Mouse (Mus musculus) stomach, postnatal 0 days (tissue): ENCODE data around the gene Gemin6. TPM values are rescaled to one million over a fixed set of nuclear protein-coding genes. Genes with fewer than 3 reads are reported as not detected.
"Not testable (repeated sequence)": the region's sequence is repeated elsewhere in the genome, so short reads cannot be mapped to it uniquely, and the experiment has no call there.

Experiments used
- ATAC-seq: fragments of 200-750 bp; cut with Nextera tagmentation; 2 replicates; pipeline ENCODE4 v1.8.0; 2017; ENCODE audit not compliant: low FRiP score, low TSS enrichment
- DNase-seq: peaks from one replicate; pipeline ENCODE4 v3.0.0-alpha.2; 2016; ENCODE audit warnings: low spot score
- H3K27ac ChIP-seq: fragments of 300-500 bp; sonication (generic); replicated peaks from 2 replicates; pipeline ENCODE4 v1.5.1; 2014; ENCODE audit warnings: mild to moderate bottlenecking, control low read depth
- H3K27me3 ChIP-seq: fragments of 300-500 bp; sonication (generic); 2 replicates; pipeline ENCODE4 v1.6.1; 2014; ENCODE audit warnings: low read length; ENCODE audit not compliant: control insufficient read depth, insufficient read depth
- H3K36me3 ChIP-seq: fragments of 300-500 bp; sonication (generic); 2 replicates; pipeline ENCODE4 v1.6.1; 2014; ENCODE audit warnings: low read length, mixed read lengths; ENCODE audit not compliant: control insufficient read depth, insufficient read depth
- H3K4me1 ChIP-seq: fragments of 300-500 bp; sonication (generic); replicated peaks from 2 replicates; pipeline ENCODE4 v1.6.1; 2014; ENCODE audit warnings: antibody characterized with exemption; ENCODE audit not compliant: control insufficient read depth, insufficient read depth
- H3K4me2 ChIP-seq: fragments of 300-500 bp; sonication (generic); replicated peaks from 2 replicates; pipeline ENCODE4 v1.6.1; 2014; ENCODE audit warnings: low read depth, mild to moderate bottlenecking, control low read depth, moderate library complexity
- H3K4me3 ChIP-seq: fragments of 300-500 bp; sonication (generic); 2 replicates; pipeline ENCODE4 v1.5.1; 2014; ENCODE audit warnings: low read depth, low read length, control low read depth
- H3K9ac ChIP-seq: fragments of 300-500 bp; sonication (generic); 2 replicates; pipeline ENCODE4 v1.6.1; 2014; ENCODE audit warnings: mild to moderate bottlenecking, low read length, control low read depth, mixed read lengths
- H3K9me3 ChIP-seq: fragments of 300-500 bp; sonication (generic); 2 replicates; pipeline ENCODE4 v1.6.1; 2016; ENCODE audit warnings: low read length; ENCODE audit not compliant: control insufficient read depth
- CTCF ChIP-seq: IDR thresholded peaks from 2 replicates; pipeline ENCODE4 v1.5.1; 2016; ENCODE audit warnings: antibody characterized with exemption, low read depth, mild to moderate bottlenecking, moderate library complexity
- EP300 ChIP-seq: optimal IDR thresholded peaks from 2 replicates; pipeline ENCODE3; 2016; ENCODE audit warnings: antibody characterized with exemption
- WGBS: fragments of 180-500 bp; shearing (Covaris S2); extraction: QIAGEN DNeasy Blood & Tissue Kit; methylation state at CpG from one replicate; pipeline ENCODE4 v1.1.7; 2014; 5-methylcytosine and 5-hydroxymethylcytosine counted together
- polyA plus RNA-seq: library from polyadenylated mRNA; unstranded; fragments of >200 nt; fragmentation: Nextera tagmentation; extraction: Ambion mirVana; gene quantifications from 2 replicates; pipeline ENCODE4 v1.2.1, GENCODE M21; 2015

Gemin6 gene
- polyA plus RNA-seq, 1 experiment from 2014 or later: 17.8 TPM

DNA sequence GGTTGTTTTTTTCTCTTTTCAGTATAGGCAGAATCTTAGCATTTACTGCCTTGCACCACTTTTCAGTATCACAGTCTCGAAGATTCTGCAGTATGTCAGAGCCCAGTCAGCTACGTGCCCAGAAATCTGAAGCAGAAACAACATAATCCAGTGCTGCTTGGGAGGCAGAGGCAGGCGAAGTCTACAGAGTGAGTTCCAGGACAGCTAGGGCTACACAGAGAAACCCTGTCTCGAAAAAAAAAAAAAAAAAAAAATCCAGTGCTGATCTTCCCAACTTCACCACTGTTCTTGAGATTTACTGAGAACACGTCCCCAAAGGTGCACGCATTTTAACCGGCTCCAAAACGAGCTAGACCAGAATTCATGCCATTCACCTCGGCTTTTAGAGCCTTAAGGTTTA lies 412 bp upstream of the Gemin6 start:
- Histone ChIP-seq H3K9ac (peak overlapping the region; percentile 72; the same call in 1 of the 2 replicates), H3K27me3 (no peaks in the 10 kb centered on the region), H3K36me3 (no peaks in the 10 kb centered on the region), H3K4me1 (no peaks in the 10 kb centered on the region), H3K4me3 (peak overlapping the region; percentile 59), H3K9me3 (no peaks in the 10 kb centered on the region), H3K4me2 (peak overlapping the region; percentile 61), H3K27ac (peak overlapping the region; percentile 84)
- ATAC-seq (peak; percentile 31; the same call in 1 of the 2 replicates), DNase-seq (no peak)
- WGBS: 4% methylated on average over 9 of the region's 9 CpGs
- TF ChIP-seq EP300: no peak
- TF ChIP-seq CTCF: no peak

DNA sequence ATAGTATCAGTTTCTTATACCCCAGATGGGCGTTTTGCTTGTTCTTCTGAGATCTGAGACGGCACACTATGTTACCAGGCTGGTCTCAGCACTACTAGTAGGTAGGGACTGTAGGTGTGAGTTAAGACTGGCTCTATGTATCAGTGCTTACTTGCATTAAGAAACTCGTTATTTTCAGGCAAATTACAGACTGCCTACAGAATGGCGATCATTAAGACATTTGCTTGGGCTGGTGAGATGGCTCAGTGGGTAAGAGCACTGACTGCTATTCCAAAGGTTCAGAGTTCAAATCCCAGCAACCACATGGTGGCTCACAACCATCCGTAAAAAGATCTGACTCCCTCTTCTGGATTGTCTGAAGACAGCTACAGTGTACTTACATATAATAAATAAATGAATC lies 901 bp downstream of the Gemin6 start:
- H3K9ac ChIP-seq, H3K9me3 ChIP-seq, H3K36me3 ChIP-seq, H3K27me3 ChIP-seq, DNase-seq, ATAC-seq, H3K4me1 ChIP-seq, H3K27ac ChIP-seq: not testable (repeated sequence)
- WGBS: 41% methylated on average over 4 of the region's 5 CpGs
- H3K4me2 ChIP-seq: peak overlapping the region; percentile 61
- H3K4me3 ChIP-seq: peak overlapping the region; percentile 59

DNA sequence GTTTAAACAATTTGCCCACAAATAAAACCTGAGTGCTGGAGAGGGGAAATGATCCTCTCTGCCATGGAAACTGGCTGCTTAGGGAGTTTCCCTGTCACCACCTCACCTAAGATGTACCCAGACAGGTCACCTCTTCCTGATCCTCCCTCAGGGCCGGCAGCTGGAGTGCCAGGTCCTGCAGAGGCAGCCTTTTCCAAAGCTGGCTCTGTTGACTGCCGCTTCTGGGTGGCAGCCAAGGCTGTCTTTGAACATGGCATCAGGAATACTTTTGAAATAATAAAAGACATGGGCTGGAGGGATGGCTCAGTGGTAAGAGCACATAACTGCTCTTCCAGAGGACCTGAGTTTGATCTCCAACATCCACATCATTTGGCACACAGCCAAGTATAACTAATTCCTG lies 5.2 kb downstream of the Gemin6 start:
- no peak for DNase-seq
- H3K4me2 ChIP-seq: no peak overlapping the region
- no peaks in the 10 kb centered on the region for H3K4me1 ChIP-seq
- no peak overlapping the region for H3K4me3 ChIP-seq
- H3K9me3 ChIP-seq: no peaks in the 10 kb centered on the region
- H3K9ac ChIP-seq: no peak overlapping the region
- no peaks in the 10 kb centered on the region for H3K36me3 ChIP-seq
- TF ChIP-seq EP300 (no peak), CTCF (no peak)
- no peak for ATAC-seq
- H3K27me3 ChIP-seq: no peaks in the 10 kb centered on the region
- H3K27ac ChIP-seq: no peak overlapping the region
- 75% methylated on average over 2 of the region's 2 CpGs for WGBS

DNA sequence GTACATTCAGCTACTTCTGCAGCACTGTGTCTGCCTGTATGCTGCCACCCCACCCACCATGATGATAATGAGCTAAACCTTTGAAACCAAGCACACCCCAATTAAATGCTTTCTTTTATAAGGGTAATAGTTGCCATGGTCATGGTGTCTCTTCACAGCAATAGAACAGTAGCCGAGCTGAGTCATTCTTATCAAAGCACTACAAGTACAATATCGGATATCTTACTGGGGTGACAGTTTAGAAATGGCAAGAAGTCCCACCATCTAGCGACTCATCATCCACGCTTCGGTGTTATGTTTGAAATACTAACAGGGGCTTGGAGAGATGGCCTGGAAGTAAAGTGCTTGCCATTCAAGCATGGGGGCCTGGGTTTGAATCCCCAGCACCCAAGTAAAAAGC lies 9.6 kb downstream of the Gemin6 start:
- WGBS: 92% methylated on average over 5 of the region's 5 CpGs
- no peak overlapping the region for H3K4me3 ChIP-seq
- H3K36me3 ChIP-seq: 0 out of 2 replicates have a peak, but pooled peaks cover 3% of the 10 kb centered on the region
- H3K27me3 ChIP-seq: no peaks in the 10 kb centered on the region
- TF ChIP-seq EP300: no peak
- no peak for TF ChIP-seq CTCF
- no peak for ATAC-seq
- DNase-seq: no peak
- H3K4me2 ChIP-seq: no peak overlapping the region
- no peaks in the 10 kb centered on the region for H3K4me1 ChIP-seq
- H3K9ac ChIP-seq: no peak overlapping the region
- H3K27ac ChIP-seq: no peak overlapping the region
- no peaks in the 10 kb centered on the region for H3K9me3 ChIP-seq

DNA sequence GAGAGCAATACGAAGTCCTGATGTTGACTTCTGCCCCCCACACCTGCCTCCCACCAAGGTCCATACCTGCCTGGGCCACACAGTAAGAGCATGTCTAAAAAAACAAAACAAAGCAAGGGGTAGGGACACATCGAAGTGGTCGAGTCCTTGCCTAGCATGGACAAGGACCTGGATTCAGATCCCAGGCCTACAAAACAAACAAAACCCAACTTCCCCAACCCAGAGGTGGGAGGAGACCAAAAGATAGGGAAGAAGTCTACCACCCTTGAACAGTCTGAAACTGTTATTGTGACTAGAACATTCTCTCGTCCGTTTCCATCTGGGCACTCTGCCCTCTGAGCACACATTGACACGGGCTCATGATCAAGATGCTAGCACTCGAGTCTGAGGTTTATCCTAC lies 10.1 kb downstream of the Gemin6 start:
- peaks cover 7% of the 10 kb centered on the region; the same call in 1 of the 2 replicates for H3K36me3 ChIP-seq
- H3K4me3 ChIP-seq: no peak overlapping the region
- TF ChIP-seq CTCF (no peak), EP300 (no peak)
- 74% methylated on average over 7 of the region's 7 CpGs for WGBS
- H3K27ac ChIP-seq: no peak overlapping the region
- H3K4me1 ChIP-seq: no peaks in the 10 kb centered on the region
- no peak overlapping the region for H3K9ac ChIP-seq
- H3K27me3 ChIP-seq: no peaks in the 10 kb centered on the region
- DNase-seq: no peak
- no peaks in the 10 kb centered on the region for H3K9me3 ChIP-seq
- no peak overlapping the region for H3K4me2 ChIP-seq
- no peak for ATAC-seq

DNA sequence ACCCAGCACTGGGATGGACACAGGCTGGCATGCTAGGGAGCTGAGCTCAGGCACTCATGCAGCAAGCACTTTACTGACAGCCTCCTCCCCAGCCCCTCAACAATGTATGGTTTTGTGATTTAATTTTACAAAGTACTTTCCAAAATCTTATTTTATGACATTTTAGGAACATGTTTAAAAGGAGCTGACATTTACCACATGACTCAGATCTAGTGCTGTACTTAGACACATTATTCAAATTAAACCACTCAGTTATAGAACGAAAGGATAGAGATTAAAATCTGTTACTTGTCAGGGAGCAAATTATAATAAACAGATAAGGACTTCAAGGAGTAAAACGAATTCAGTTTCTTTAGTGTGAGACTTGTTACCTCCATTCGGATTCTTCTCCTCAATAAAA lies 11.2 kb downstream of the Gemin6 start:
- Histone ChIP-seq H3K4me3 (no peak overlapping the region), H3K27me3 (no peaks in the 10 kb centered on the region), H3K9me3 (no peaks in the 10 kb centered on the region), H3K4me1 (no peaks in the 10 kb centered on the region), H3K9ac (no peak overlapping the region), H3K4me2 (no peak overlapping the region), H3K27ac (no peak overlapping the region), H3K36me3 (peaks cover 7% of the 10 kb centered on the region; the same call in 1 of the 2 replicates)
- ATAC-seq (no peak), DNase-seq (no peak)
- TF ChIP-seq EP300: no peak
- TF ChIP-seq CTCF: no peak
- WGBS: 58% methylated on average over 3 of the region's 3 CpGs
